Mouse (Mus musculus) liver, embryonic 14.5 days (tissue): ENCODE data around the gene Mical2.

ENCODE experiments used
- CTCF ChIP-seq: IDR thresholded peaks from 2 replicates; pipeline ENCODE4 v1.5.1; 2016; ENCODE audit warnings: antibody characterized with exemption, low read depth, control low read depth
- EP300 ChIP-seq: IDR thresholded peaks from 2 replicates; pipeline ENCODE4 v1.6.1; 2016; ENCODE audit warnings: antibody characterized with exemption, low read depth

GRCm38 (mm10) chr7:112245839-112246438, 20.3 kb downstream of the Mical2 start:
- TF ChIP-seq CTCF (no peak), EP300 (no peak)
